Mouse (Mus musculus): Measurements from ENCODE around the gene Bcl11a.

GRCm38 (mm10) chr11:24162056-24162455, 84.2 kb downstream of the Bcl11a start:
- no peak for TF ChIP-seq CTCF (IDR thresholded peaks at IDR 0.05; ENCODE audit: control insufficient read depth, insufficient read depth, insufficient replicate concordance, low read depth, low read length)
- TF ChIP-seq POLR2A (IDR thresholded peaks at IDR 0.05; ENCODE audit: control insufficient read depth, low read depth, low read length), result no peak
